Mouse (Mus musculus): ENCODE measurements around the gene Pax6. TPM values are rescaled to one million over a fixed set of nuclear protein-coding genes. Genes with fewer than 3 reads are reported as not detected.

Gene Pax6
- polyA plus RNA-seq, 1 experiment = not detected

DNA sequence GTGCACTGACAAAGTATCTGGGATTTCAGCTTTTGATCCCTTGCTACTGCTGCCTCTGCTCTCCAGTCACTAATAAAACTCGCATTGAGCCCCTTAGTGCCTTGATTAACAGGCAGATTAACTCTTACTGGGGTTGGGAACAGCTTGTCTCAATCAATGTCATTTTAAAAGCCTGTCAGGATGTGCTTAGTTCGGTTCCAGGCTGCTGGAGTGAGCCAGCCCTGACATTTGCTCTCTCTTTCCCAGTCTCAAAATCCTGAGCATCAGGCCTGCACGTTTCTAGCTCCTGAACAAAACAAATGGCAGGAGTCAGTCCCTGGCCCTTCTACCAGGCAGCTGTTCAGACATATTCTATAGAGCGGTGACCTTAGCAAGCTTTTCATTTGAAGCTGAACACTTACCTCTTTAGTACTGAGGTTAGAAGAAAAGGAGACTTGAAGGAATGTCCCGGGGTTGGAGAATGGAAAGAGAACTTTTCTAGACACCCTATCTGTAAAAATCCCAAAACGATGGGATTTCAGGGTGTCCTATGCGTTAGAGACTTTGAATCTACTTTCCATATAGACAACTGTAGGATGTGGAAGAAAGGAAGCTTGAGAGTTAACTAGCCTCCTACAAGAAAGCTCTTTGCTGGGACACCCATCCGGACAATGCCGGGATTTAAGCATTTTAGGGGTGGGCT lies 2.6 kb downstream of the Pax6 start:
- no peak for DNase-seq (ENCODE audit: low spot score)

DNA sequence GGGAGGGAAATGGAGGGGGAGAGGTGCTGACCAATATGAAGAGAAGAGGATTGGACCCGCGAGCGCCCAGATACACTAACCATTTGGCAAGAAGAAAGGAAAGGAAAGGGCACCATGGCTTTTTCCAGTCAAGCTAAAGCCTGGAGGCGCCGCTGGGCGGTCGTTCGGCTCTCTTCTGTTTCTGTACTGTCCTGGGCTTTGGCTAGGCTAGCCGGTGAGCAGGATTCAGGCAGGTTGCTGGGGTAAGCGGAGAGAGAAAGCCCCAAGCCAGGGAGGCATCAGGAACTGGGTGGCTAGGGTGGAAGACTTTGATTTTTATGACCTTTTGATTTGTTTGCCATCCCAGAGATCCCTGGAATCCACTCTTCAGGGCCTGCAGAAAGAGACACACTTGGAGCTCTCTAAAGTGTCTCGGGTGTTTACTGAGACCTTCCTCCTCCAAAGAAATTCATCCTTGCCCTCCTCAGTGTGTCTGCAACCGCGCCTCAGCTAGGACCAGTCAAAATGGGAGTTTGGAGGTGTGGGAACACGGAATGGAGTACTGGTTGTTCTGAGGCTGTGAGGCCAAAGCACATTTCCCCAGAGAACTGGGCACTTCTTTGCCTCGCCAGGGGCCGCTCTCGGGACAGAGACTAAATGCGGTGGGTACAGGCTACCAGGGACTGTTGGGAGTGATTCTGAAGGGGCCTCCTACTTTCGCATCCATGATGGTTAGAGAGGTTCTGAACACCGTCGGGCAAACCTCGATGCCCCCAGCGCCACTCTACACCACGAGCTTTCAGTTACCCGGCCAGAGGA lies 3.3 kb downstream of the Pax6 start:
- DNase-seq (ENCODE audit: low spot score) = no peak

DNA sequence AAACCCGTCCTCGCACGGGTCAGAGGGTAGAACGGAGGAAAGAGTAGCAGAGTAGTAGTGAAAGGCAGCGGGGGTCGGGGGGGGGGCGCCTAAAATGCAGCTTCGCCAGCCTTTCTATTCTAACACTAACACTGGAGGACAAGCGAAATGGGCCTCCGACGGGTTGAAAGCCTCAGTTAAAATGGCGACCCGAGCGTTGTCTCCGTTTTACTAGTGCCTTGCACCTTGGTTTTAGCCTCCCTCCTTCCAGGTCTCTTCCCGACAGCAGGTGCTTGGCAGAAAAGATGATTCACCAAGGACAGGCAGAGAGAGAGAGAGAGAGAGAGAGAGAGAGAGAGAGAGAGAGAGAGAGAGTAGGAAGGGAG lies 3.9 kb downstream of the Pax6 start:
- no peak for DNase-seq (ENCODE audit: low spot score)

DNA sequence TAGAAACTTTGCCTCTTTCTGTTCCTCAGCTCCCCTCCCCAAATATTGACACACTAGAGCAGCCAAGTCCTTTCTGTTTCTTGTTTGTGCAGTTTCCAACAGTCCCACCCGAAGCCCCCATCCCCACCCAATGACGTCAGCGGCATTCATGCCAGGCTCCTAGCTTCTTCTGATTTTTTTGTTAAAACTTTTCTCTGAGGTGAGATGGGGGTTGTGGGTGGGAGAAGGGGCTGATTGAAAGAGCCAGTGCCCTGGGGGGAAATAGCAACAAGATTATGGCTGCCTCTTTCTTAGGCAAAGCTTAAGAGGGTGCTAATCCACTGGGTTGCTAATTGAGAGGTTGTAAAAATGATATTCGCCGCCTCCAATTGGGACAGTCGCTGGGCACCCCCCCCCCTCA lies 4.4 kb downstream of the Pax6 start:
- DNase-seq (ENCODE audit: low spot score) = no peak

DNA sequence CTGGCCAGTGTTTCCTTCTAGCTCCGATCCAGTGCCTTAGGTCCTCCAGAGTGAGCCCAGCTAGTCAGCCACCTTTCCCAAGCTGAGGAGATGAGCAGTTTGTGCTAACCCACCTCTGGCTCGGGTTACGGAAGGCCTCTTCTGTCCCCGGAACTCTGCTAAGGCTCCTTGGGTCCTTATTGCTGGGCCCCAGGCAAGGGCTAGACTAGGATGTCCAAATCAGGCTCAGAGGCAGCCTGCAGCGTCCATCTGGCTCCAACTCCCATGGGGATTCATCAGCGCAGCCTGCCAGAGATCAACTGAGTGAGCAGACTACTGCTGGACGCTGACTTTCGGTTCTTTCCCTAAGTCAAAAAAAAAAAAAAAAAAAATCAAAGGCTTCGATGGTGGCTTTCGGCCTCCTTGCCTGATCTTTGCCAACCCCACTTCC lies 4.9 kb downstream of the Pax6 start:
- no peak for DNase-seq (ENCODE audit: low spot score)

DNA sequence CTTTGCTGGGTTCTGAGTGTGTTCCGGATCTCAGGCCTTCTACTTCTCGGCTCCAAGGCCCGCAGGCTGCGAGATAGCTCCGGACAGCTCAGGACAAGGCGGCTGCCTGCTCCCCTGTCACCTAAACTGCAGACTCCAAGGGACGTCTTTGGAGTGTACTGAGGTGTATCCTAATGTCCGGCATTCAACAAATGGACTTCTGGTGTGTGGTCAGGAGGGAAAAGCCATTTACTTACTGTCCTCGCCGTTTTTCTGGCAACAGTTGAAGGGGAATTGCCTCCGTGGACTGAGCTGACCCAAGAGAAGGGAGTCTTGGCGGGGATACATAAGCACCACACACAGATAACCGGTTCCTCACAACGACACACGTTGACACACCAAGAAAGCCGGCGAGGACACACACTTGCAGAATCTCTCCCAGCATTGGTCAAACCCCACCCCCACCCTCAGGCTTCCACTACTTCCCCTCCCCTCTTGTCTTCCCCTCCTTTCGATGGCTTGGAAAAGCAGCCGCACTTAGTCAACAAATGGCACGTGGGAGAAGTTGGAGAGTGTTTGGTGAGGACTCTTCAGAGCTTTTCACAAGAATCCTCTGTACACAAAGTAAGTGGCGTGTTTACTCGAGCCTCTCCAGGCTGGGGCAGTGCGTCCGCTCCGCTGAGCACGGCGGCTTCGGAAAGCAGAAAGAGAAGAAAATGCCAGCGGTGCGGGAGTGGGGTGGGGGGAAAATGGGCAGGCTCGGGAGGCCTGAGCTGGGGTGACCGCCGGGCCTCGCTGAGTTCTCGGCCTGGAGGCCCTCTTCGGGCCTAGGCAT lies 5.6 kb downstream of the Pax6 start:
- no peak for DNase-seq (ENCODE audit: low spot score)

DNA sequence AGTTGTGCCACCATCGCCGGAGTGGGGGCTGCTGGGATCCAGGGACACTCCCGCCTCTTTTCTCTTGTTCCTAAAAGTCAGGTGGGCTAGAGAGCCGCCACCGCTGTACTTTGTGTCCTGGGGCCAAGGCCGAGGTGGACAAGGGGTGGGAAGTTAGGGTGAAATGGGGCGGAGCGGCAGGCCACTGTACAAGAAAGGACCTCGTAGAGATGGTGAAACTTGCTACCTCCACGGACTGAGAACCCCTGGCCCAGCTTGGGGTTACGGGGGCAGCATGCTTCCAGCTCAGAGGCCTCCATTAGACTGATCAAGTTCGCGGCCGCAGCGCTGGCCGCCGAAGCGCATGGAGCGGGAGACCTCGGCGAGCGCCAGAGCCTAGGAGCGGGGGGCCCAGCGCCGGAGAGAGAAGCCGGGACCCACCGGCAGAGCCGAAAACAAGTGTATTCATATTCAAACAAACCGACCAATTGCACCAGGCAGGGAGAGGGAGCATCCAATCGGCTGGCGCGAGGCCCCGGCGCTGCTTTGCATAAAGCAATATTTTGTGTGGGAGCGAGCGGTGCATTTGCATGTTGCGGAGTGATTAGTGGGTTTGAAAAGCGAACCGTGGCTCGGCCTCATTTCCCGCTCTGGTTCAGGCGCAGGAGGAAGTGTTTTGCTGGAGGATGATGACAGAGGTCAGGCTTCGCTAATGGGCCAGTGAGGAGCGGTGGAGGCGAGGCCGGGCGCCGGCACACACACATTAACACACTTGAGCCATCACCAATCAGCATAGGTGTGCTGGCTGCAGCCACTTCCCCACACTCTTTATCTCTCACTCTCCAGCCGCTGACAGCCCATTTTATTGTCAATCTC lies 6.4 kb downstream of the Pax6 start:
- no peak for DNase-seq (ENCODE audit: low spot score)

DNA sequence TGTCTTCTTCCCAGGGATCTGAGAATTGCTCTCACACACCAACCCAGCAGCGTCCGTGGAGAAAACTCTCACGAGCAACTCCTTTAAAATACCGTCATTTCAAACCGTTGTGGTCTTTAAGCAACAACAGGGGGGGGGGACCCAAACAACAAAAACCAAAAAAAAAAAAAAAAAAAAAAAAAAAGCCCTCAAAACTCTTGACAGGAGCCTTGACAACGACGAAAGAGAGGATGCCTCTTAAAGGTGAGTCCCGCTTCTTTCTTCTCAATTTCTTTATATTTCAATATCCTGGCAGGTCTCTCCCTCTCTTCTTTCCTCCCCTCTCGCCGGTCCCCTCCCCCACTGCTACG lies 7.0 kb downstream of the Pax6 start:
- DNase-seq (ENCODE audit: low spot score) = no peak

DNA sequence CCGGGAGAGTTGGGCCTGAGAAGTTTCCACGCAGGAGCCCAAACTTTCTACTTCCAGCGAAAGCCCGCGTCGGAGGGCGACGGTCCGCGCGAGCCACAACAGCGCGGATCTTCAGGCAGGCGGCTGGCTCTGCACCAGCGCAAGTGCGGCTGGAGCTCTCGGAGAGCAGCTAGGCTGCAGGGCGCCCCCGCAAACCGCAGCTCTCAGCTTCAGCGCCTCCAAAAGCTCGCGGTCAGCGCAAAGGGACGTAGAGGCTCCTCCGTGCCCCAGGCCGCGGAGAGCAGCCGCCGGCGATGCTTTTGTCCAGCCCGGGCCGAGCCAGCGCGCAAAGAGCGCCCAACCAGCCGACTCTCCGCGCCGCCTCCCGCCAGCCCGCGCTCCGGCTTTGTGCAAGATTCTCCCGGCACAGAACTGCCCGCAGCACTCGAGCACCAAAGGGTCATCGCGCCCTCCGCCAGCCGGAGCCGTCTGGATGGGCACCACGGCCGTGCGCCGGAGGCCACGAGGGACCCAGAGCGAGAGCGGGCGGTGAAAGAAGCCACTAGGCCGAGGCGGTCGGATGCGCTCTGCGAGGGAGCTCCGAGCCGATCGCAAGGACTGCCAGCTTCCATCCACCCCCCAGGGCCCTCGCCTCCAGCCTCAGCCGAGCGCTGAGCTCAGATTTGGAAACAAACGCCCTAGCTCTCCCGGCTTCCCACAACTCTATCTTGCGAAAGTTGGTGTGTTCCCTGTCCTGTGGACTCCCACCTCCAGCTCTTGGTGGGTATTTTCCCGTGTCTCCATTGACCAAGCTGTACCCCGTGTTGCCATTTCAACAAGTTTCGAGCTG lies 7.6 kb downstream of the Pax6 start:
- no peak for DNase-seq (ENCODE audit: low spot score)

DNA sequence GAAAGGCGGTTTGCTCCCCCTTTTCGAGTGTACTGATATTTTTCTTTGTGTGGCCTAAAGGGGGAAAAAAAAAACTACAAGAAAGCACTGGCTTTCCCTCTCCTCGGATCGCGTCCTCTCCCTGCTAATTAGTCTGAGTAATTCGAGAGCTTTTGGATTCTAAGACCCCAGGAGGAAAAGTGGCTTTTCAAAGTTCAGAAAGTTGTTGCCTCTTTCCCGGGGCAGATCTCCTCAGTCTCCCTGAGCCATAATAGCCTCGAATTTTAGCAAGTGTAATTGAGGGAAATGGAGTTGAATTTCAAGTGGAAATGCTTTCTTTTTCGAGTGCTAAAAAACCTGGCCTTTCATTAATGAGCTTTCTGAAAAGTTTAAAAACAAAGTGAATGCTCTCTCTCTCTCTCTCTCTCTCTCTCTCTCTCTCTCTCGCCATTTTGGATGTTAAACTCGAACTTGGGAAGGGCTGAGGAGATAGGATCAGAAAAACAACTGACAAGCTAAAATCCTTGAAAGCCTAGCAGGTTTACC lies 8.3 kb downstream of the Pax6 start:
- no peak for DNase-seq (ENCODE audit: low spot score)

DNA sequence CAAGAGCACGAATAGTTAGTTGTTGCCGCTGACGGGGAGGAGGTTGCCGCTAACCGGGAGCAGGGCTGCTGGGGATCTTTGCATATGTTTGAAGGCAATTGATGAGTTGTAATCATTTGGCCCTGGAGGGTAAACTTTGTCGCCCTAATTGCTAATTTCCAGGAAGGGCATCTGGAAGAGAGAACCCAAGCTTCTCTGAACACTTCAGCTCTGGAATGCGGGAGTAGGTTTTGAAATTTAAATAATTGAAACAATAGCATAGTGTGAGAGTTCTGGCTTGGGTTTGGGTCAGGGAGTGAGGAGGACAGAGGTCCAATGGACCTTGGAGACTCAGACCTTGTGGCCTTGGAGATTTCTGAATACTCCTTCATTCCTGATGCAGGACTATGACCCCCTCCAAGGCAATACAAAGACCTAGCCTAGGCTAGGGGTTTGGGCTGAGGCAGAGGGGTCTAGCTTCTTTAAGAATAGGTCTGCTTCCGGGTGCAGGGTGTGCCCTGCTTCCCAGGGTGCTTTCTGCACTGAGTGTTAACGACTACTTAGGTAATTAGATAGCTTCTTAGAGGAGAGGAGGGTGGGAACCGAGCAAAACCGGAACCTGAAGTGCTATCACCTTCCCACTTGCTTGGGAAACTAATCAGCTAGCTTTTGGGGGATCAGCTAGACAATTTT lies 8.9 kb downstream of the Pax6 start:
- DNase-seq (ENCODE audit: low spot score) = no peak

DNA sequence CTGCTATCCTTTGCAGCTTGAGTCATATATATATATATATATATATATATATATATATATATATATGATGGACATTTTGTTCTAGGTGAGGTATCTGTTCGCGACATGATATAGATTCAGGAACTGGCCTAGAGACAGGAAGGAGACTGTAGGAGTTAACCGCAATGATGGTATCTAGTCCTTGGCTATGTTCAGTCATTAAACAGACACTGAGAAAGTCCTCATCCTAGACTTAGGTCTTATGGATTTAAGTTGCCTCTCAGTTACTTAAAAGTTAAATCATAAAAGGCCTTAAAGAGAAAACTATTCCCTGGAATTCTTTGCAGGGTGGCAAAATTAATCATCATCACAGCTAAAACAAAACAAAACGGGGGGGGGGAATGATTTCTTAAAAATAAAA lies 9.6 kb downstream of the Pax6 start:
- DNase-seq (ENCODE audit: low spot score) = no peak

DNA sequence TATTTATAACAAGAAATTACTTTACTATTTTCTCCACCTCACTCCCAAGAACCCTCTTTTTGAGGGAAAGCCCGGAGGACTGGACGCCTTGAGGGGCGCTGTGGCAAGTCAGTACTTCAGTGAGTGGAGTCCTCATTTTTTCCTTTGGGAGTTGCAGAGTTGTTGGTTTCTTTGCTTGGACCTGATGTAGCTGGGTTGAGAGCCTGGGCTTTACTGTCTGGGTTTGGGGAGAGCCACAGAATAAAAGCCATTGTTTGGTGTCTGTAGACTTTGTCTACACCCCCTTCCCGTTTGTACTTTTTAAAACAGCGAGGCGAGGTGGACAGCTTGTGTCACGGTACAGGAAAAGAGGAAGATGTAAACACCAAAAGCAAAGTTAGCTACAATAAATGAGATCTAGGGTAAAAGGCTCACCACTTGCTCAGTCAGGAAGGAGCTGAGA lies 10.2 kb downstream of the Pax6 start:
- DNase-seq (ENCODE audit: low spot score) = no peak

DNA sequence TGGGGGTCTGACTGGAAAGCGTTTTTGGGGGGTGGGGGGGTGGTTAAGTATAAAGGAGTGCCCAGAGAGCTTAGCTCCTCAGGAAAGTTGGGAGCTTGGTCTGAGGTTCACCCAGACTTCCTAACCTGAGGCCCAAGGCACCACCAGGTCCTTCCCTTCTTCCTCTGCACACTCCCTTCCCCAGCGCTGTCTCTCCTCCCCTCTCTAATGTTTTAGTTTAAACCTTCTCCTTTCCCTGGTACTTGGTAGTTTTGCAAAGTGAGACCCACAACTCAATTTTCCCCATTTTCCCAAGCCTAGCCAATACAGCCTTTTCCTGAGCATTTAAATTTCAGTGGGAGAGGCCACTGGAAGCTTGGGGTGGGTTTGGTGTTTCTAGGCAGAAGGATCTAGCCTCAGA lies 10.6 kb downstream of the Pax6 start:
- DNase-seq (ENCODE audit: low spot score) = no peak

DNA sequence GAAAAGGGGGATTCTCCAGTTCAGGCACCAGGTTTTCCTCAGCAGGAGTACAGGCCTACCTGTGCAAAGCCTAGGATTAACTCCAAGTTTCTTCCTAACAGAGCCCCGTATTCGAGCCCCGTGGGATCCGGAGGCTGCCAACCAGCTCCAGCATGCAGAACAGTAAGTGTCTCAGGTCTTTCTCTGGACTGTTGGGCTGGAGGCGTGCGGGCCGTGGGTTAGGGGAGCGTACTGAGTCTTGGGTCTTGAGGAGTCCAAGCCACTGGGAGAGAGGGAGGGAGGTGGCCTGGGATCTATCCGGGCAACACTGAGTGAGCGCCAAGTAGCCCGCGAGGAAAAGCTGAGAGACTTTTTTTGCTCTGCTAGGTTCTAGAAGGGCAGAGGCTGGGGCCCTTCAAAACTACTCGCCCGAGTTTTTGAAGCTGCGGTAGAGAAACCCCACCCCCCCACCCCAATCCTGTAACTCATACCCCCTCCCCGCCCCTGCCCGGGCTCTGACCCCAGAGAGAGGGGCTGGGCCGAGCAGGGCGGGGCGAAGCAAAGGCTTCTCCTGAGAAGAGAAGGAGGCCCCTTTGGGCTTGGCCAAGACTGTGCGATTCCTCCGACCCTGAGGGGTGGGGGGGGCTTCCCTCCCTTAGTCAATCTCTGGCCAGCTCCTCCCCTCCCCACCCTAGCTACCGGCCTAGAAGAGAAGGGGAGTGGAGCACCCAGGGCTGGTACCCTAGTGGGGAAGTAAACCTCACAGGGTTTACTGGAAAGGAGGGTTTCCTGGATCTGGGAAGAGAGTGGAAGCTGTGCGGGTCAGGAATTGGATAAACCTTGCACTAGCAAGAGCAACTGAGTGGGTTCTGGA lies 11.7 kb downstream of the Pax6 start:
- no peak for DNase-seq (ENCODE audit: low spot score)

DNA sequence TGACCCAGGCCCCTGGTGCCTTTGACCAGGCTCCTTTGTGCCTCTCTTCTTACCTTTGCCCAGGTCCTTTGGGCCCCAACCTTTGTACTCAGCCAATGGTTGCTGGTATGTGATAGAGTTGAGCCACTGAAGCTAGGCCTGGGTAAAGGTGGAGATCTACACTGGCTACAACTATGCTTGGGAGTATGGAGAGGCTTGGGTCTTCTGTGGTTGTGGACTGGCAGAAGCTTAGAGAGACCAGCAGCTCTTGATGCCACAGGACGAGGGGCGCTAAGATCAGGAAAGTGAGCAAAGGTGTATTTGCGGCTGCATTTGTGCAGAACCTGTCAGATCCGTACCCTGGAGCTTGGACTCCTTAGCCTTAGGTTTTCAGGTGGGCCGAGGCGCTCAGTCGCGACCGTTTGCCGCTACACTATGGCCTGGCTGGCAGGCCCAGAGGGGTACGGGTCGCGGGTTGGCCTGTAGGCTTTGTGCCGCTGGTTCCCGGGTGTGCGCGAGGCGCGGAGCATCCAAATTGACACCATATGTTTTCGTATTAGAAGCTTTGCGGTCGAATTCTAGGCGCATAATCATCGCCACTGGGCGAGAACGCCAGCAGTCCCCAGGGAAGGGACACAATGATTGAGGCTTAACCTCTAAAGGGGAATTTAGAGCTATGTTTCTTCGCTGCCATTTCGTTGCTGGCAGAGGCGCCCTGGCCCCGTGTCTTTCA lies 12.5 kb downstream of the Pax6 start:
- DNase-seq (ENCODE audit: low spot score) = no peak

DNA sequence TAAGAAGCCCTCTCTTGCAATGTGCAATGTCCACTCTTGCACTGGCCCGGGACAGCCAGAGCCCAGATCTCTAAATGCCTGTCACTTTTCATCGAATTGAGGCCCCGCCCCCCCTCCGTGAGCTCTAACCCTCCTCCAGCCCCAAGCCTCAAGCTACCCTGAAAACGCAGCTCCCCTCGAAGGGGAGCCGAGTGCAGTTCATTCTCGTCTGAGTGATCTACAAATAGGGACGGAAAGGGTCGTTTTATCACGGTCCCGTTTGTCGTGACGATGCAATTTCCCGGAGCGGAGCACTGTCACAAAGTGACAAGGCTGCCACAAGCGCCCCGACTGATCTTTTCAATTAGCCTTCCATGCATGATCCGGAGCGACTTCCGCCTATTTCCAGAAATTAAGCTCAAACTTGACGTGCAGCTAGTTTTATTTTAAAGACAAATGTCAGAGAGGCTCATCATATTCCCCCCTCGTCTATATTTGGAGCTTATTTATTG lies 13.4 kb downstream of the Pax6 start:
- no peak for DNase-seq (ENCODE audit: low spot score)

DNA sequence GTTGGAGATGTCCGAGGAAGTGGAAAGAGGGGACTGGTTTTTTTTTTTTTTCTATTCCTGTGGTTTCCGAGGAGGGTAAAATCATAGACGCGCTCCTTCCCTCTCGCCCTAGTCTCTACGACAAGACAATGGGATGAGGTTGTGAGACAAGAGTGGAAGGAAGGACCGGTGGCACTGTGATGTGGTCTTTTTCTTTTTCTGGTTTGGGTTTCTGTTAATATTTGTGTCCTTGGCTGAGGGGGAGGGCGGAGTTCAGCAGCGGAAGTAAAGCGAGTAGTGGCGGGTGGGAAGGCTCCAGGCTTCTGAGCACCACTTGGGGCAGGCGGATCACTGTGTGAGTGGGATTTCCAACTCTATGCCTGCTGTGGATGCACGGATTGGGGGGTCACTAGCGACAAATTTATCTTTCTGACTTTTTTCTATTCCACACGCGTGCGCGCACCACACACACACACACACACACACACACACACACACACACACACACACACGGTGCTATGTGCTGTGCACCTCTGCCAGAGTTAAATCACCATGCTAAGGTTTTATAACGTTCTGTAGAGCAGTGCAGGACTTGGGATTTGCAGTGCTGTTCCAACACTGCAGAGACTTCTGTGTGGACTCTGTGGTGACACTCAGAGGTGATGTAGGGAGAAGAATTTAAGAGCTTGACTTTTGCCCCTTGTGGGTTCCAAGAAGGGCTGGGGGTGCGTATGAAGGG lies 14.1 kb downstream of the Pax6 start:
- no peak for DNase-seq (ENCODE audit: low spot score)
